Mouse (Mus musculus): ENCODE measurements around the gene Tyrp1.

Tyrp1 gene

DNA sequence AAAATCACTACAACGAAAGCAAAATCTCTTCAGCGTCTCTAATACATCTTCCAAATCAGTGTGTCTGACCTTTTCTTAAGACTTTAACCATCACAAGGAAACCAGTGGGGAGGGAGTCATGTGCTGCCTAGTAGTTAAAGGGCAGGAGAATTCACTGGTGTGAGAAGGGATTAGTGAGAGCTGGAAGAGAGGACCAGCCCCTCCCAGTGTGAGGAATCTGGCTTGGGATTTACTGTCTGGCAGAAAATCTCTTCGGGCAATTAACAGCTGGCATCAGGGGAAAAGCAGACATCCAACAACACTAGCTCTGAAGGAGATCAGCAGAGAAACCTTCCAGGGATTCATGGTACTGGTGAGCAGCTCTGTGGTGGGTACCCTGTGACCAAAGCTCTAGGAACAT lies at the start of gene Tyrp1:
Gene Tyrp1 (plus strand): TSS at position 74 of the 400 bp plus-strand sequence.
- no peak for DNase-seq

DNA sequence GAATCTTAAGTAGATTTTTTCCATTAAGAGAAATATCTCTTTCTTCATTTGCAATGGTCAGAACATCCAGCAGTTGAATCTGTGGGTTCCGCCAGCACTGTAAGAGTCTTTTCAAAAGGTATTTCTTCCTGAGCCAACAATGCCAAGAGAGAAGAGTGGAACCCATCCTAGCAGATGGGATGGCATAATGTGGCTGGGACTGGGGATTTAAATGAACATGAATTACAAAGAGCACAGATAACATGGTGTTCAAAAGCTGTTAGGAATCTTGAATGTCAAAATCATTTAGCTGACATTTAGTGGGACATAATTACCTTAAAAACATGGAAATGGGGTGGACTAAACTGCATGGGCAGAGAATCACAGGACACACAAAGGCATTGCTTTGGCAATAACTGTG lies 45.6 kb upstream of the Tyrp1 start:
- no peak for DNase-seq

DNA sequence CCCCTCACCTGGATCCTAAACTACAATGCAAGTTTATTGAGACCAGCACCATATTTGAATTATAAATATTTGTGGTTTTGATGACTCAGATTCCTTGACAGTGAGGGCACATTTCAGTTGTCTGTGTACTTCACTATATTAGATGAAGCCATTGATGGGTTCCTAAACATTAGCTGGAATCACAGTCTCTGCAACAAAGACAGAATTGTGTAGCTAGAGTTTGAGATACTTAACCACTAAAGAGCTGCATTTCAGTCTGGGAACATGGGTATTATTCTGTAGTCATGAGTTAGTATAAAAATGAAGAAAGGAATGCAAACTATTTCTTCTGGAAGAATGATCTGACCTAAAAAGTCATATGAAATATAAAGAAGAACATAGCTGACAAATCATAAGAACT lies 14.4 kb upstream of the Tyrp1 start:
- DNase-seq, result no peak

DNA sequence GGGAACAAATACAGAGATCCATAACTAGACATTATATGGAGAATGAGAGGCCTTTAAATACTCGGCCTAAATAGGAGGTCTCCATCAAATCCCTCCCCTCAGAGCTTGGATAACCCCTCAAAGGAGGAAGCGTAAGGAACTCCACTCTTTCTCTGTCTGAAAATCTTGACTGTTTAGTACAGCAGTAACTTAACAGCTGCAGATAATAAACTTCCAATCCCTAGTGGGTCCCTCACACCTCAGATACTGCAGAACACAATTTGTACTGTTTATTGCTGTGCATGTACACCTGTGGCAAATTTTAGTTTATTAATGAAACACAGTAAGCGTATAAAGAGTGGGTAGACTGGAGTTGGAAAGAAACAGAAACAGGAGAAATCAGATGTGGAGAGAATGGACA lies 12.0 kb upstream of the Tyrp1 start:
- no peak for DNase-seq

DNA sequence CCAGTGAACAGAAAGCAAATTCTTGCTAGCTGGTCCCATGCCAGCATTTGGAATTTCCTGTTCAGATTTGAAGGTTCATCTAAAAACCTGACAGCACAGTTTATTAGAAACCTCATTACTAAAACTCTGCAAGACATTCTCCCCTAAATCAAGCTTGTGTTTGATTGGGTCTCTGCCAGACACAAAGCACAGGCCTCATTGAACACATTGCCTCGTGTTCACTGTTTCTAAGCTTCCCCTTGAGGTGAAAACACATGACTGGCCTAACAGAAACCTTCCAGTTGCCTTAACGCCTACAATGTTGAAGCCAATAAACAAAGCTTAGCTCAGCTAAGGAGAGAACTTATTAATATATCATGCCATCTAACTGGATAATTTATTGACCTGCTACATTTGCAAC lies 5.7 kb upstream of the Tyrp1 start:
- no peak for DNase-seq

DNA sequence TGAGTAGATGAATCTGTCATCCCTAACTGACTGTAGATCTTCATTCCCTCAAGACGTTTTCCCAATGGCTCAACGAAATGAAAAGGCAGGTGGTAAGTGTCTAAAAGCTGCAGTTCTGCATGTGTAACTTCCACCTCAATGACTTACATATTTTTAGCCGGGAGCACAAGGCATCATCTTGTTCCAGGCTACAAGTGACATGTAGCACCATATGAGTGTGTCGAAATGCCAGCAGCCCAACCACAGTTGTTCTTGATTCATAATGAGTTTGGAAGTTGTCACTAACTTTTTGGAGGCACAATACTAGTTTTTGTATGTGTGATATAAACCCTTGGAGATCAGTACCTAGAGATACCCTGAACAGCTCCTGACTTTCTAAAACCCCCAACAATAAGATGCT lies 5.4 kb downstream of the Tyrp1 start:
- no peak for DNase-seq

DNA sequence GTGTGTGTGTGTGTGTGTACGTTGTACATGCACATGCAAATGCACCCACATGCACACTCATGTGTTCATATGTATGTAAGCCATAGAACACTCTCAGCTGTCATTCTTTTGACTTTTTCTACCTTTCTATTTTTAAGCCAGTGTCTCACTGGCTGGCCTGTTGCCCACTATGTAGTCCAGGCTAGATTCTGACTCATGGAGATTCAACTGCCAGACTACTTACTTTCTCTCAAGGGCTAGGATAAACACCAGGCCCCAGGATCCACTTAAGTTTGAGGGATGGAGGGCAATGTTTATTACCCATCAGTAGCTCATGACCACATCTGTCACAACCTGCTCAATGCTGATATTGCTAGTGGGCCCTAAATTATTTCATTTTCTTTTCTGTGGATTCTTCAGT lies 8.1 kb downstream of the Tyrp1 start:
- no peak for DNase-seq

DNA sequence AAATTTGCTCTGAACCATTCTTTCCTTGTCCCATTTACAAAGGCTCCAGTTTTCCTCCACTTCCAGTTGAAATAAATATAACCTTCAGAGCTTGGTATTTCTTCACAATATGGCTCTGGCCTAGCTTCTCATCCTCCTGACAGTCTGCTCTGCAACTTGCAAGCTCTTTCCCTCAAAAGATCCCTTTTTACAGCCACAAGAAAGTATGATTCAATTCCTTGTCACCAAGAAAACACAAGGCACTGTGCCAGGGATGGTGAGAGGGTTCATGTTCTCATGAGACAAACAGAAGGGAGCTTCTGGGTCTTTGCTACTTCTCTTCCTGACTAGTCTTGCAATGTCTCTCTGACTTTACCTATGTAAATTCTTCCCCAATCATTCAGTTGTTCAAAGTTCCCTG lies 9.8 kb downstream of the Tyrp1 start:
- DNase-seq, result no peak

DNA sequence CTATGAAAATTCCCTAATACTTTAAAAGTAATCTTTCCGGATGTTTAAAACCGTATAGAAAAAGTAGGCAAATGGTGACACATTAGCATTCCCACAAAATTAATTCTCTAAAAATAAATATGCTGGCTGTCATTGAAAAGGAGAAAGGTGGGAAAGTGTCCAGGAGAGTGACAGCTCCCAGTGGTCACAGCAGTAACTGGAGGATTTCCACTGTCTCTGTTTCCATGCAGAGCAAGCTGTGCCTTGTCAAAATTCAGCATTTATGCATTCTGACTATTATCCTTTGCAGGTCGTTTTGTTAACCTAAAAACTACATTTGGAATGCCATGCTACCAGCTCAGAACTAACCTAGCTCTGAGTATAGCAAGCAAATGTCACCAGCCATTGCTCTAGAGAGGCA lies 12.1 kb downstream of the Tyrp1 start:
- no peak for DNase-seq

DNA sequence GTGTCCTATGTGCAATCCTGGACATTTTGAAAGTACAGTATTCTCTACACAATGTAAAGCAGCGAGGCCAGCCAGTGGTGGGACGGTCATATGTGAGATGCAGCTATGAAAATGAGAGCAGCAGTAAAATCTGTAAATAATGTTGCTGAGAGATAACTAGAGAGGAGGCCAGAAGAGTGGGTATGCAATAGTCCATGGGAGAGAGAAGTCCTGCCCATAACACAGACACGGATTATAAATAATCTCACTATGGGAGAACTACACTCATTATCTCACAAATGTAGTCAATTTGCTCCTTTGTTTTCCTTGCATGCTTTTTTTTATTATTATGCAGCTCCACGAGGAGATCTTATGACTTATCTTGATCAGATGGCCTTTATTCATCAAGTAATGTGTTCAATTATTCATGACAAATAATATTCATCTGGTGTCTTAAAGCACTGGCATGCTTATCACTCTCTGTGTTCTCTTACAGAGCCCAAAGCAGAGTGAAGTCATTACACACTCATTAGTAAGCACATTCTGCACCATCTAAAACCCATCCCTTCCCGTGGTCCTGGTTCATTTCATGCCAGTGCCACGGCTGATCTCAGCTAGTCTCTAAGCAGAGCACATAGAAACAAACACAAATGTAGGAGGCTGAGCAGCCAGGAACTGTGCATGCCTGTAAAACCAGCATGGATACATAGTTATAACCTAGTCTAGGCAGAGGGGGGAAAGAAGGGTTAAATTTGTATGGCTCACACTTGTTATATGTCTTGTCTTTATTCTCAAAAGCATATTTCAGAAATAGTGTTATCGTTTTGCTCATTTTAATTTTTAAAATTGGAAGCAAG lies 18.9 kb downstream of the Tyrp1 start:
- DNase-seq, result no peak

DNA sequence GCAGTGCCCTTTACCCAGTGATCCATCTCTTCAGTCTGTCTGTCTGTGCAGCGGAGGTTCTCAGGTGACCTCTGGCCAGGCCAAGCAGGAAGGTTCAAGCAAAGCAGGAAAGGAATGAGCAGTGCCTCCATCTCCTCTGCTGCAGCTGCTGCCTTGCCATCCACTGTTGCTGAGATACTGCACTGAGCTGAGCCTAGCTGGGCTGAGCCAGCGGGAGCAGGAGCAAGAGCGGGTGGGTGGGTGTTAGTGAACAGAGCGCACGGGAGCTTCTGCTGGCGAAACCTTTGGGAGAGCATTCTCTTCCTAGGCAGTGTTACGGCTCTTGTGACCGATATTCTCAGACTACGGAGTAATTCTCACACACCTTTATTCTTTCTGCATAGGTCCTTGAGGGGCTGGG lies 21.6 kb downstream of the Tyrp1 start:
- DNase-seq, result no peak

DNA sequence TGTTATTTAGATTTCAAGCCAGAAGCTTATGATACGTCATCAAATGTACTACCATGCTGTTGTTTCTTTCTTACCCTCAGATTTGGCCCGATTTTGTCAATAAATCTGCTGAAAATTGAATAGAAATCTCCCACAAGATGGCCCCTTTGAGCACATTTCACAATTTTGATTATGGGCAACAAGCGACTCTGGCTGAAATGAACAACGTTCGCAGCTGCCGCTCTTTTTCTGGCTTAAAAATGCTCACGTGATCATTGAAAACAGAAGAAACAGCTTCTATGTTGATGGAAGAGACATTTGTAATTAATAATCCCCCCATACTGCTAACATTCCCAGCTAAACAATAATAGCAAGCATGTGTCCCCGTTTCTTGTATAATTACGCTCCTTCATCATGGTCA lies 29.0 kb downstream of the Tyrp1 start:
- no peak for DNase-seq

DNA sequence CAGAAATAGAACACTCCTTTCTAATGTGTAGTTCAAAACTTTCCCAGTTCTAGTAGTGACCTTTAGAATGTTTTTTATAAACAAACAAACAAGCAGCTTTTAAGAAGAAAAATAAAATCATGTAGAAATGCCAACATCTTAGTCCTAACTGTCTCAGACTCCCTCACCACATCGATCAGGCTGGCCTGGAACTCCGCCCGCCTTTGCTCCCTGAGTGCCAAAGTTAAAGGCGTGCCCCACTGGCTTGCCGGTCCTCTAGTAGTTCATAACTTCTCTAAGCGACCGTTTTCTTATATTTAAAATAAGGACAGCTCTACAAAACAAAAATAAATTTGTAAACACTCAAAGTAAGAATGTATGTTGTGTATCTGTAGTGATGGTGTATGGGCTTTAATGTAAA lies 30.0 kb downstream of the Tyrp1 start:
- no peak for DNase-seq

DNA sequence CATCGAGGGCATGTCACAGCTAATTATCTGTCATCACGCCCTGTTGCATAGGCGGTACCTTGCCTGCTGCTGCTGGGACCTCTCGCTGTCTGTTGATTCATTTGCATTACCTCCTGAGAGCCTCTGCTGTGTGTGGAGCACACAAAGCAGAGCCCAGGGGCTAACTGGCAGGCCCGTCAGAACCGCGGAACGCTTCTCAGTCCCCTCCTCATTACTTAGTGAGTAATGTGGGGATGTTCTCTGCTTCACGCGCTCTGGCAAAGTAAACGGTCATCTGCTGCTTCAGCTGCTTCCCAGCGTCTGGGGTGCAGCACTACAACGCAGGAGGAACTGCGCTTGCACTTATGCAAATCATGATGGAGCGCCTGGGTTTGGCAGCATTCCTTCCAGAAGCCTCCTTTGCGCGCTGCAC lies 30.6 kb downstream of the Tyrp1 start:
- no peak for DNase-seq

DNA sequence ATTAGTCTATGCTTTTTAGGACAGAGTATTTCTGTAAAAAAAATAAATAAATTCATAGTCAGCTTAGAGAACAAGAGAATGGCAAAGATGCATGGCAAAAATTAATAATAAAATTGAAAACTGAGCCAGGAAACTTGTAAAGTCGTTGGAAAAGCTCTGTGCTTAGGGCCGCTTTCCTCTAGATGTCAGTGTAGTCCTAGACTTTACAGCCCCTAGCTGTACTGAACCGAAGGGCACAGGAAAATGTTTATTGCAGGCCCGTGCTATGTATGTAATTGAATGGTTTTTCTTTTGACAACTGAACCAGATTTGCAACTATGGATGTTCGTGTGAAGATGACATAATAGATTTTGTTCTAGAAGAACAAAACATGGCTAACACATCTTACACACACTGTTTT lies 32.1 kb downstream of the Tyrp1 start:
- DNase-seq, result no peak

DNA sequence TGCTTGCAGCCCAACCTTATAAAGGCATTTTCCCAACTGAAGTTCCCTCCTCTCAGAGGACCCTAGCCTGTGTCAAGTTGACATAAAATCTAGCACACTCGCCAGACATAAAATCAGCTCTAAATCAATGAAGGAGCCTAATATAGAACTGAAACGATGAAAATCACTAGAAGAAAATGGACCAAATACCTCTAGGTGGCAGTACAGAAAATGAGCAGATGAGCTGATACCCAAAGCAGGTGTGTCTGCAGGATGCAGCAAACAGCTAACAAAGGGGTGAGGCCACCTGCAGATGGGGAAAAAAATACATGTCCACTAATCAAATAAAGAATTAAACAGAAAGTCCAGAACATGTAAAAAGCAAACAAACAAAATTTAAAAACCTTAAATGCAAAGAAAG lies 35.7 kb downstream of the Tyrp1 start:
- no peak for DNase-seq

DNA sequence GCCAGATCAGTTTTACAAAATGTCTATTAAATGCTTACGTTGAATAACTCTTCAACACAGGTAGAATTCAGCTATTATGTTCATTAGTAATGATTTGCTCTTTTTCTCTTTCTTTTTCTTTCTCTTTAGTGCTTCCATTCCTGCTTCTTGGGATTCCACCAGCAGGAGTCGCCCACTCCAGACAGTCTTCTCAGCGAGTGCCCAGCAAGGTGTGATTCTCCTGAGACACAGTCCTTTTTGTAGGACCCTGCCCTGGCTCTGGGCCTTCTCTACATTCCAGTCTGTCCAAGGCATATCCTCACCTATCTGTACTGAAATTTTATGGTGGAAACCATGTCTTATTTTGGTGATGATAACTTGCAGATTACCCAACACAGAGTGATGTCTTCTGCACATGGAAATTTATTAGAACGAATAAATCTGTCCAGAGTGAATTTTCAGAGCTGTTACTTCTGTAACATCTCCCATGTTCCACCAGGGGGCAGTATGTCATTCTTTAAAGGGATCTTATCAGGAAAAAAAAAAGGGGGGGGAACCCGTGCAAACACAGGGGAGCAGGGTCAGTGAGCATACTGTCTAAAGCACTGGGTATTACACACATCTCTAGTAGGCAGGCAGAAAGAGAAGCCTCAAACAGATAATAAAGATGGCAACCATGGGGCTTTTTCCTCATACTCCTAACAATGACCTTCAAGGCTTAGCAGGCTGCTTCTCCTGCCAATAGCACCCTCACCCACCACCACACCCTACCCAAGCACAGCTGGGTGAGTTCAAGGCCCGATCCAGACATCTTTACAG lies 39.1 kb downstream of the Tyrp1 start:
- no peak for DNase-seq

DNA sequence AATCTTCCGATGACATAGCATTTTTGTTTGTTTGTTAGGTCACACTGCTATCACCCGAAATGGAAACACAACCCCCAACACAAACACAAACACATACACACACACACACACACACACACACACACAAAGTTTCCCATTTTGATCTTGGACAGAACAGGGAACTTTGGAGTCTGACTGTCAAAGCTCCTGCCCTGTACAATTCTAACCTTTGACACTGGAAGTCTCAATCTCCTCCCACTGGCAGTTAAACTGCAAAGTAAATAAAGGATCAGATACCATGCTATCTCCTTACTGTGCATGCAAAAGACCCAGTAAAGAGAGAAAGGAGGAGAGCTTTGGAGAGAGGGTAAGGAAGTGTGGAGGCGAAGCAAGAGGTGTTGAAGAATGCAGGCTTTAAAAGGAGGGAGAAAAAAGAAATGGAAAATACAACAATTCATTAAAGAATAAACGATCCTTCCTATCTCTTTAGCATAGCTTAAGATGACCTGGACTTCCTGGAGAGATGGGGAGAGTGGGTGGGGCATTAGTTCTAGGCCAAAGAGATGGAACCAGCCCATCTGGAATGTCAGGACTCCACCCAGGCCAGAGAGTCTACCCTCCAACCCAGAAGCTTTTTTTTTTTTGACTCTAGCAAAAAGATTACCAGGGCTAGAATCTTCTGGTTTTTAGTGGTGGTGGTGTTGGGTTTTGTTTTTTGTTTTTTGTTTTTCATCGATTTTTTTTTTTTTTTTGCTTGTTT lies 40.4 kb downstream of the Tyrp1 start:
- DNase-seq, result no peak

DNA sequence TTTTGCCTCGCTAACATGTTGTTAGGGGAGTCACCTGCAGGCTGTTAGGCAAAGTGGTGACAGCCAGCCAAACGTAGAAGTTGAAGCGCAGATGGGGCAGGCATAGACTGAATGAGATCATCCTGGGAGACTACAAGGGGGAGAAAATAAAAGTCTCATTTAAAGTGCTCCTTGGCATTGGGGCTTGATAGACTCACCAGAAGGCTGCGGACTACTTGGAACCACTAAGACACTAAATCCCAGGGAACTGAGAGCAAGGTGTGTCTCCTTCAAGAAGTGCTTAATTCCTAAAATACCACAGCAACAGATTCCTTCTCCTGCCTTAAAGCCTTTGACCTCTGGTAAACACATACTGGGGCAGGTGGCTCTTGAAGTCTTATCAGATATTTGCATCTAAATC lies 41.1 kb downstream of the Tyrp1 start:
- no peak for DNase-seq

DNA sequence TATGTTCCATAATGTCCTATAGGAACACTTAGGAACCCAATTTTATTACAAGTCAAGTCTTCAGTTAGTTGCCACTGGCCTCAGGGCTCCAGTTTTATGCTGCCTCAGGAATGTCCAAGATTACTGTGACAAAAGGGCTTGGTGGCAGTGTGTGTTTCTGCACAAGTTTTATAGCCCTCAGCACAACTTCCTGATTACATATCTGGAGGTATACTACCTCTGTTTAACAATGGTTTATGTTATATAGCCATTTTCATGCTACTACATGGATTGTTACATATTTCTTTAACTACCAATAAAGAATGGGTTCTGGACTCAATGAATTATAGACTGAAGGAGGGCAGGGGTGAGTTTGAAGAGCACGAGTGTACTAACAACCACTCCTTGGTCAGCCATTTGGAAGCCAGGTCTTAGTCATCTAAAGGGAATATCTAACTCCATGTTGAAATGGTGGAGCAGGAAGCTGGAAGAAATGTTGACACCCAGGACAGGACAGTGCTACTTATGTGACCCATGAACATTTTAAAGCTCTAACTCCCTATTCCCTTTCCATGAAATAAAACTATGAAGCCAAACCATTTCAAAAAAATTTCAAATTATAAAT lies 48.2 kb downstream of the Tyrp1 start:
- no peak for DNase-seq

DNA sequence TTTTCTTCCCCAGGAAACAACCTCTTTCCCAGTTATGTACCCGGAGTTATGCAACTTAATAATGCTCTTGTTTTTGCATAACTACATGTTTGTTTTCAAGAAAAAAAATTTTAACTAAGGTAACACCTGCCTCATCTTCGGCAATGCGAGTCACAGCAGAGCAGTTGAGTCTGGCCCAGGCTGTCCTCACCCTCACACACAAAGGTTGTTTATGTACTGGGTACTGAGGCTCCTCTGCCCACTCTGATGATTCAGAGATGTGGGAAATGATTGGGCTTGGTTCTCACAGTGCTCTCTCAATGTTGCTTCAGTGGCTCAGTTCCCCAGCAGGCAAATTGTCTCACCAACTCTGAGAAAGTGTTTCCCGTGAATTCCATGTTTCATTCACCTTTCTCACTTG lies 52.7 kb downstream of the Tyrp1 start:
- DNase-seq, result no peak

DNA sequence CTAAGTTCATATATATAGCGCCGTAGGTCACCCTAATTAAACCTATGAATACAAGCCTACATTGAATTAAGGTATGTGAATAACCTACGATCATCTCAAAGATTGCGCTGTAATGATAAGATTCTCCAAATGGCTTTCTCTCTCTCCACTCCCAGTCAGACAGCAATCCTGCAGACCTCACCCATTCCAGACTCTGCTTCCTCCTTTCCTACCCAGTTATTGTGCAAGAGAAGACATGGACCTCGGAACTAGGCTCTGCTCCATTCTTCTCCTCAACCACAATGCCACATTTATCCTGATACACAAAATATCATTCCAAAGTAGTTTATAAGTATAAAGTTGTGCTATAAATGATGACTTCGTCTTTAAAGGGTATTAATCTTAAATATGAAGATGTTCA lies 57.1 kb downstream of the Tyrp1 start:
- DNase-seq, result no peak

DNA sequence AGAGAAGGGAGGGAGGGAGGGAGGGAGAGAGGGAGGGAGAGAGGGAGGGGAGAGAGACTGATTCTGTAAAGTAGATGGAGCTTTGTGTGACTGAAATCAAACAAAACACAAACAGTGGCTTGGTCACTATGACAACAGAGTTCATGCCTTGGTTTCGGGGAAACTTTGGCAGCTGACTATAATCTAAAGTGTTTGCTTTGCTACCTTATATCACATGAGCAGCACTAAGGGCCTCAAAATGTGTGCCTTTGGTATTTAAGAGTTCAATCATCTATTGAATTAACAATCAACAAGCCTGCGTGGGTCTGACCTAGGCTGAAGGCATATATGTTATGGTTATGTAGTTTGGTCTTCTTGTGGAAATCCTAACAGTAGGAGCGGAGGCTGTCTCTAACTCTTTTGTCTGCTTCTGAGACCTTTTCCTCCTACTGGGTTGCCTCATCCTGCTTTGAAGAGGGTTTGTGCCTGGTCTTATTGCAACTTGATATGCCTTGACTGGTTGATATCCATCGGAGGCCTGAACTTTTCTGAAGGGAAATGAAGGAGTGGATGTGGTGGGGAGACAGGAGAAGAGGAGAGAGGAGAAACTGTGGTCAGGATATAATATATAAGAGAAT lies 61.5 kb downstream of the Tyrp1 start:
- no peak for DNase-seq

All from thymus, adult 18-20 months (tissue).